Mouse (Mus musculus): Measurements from ENCODE around the gene Gm49393. TPM values are rescaled to one million over a fixed set of nuclear protein-coding genes. Genes with fewer than 3 reads are reported as not detected.

The Gm49393 gene
- polyA plus RNA-seq, 1 experiment from 2014 or later: not detected

GRCm38 (mm10) chr13:60820486-60821175 lies 114.8 kb downstream of the Gm49393 start:
- H3K27me3 ChIP-seq (ENCODE audit: control insufficient read depth, insufficient read depth, low read length): no peaks in the 10 kb centered on the region
- DNase-seq (ENCODE audit: low spot score, missing footprints): no peak
- H3K36me3 ChIP-seq (ENCODE audit: control insufficient read depth, insufficient read depth, low read length): no peaks in the 10 kb centered on the region
- no peak overlapping the region for H3K9ac ChIP-seq (ENCODE audit: low read length)
- H3K4me2 ChIP-seq: no peak overlapping the region
- H3K4me3 ChIP-seq (ENCODE audit: low read depth, low read length): no peak overlapping the region
- no peaks in the 10 kb centered on the region for H3K9me3 ChIP-seq (ENCODE audit: control insufficient read depth, low read length)
- ATAC-seq (ENCODE audit: low FRiP score): no peak
- WGBS: 71% methylated on average over 3 of the region's 3 CpGs
- H3K27ac ChIP-seq (ENCODE audit: low read depth, low read length): no peak overlapping the region
- H3K4me1 ChIP-seq (ENCODE audit: control insufficient read depth, insufficient read depth, low read length): no peaks in the 10 kb centered on the region

GRCm38 (mm10) chr13:60819469-60819868 lies 115.9 kb downstream of the Gm49393 start:
- Histone ChIP-seq H3K9ac (ENCODE audit: low read length) (no peak overlapping the region), H3K4me2 (no peak overlapping the region), H3K9me3 (ENCODE audit: control insufficient read depth, low read length) (no peaks in the 10 kb centered on the region), H3K27me3 (ENCODE audit: control insufficient read depth, insufficient read depth, low read length) (no peaks in the 10 kb centered on the region), H3K4me3 (ENCODE audit: low read depth, low read length) (no peak overlapping the region), H3K27ac (ENCODE audit: low read depth, low read length) (no peak overlapping the region), H3K4me1 (ENCODE audit: control insufficient read depth, insufficient read depth, low read length) (no peaks in the 10 kb centered on the region), H3K36me3 (ENCODE audit: control insufficient read depth, insufficient read depth, low read length) (no peaks in the 10 kb centered on the region)
- 14% methylated on average over 7 of the region's 7 CpGs for WGBS
- DNase-seq (ENCODE audit: low spot score, missing footprints): peak; percentile 93
- ATAC-seq (ENCODE audit: low FRiP score): no peak

GRCm38 (mm10) chr13:60813722-60814121 lies 121.7 kb downstream of the Gm49393 start:
- H3K27me3 ChIP-seq (ENCODE audit: control insufficient read depth, insufficient read depth, low read length): no peaks in the 10 kb centered on the region
- no peaks in the 10 kb centered on the region for H3K9me3 ChIP-seq (ENCODE audit: control insufficient read depth, low read length)
- H3K9ac ChIP-seq (ENCODE audit: low read length): no peak overlapping the region
- H3K4me3 ChIP-seq (ENCODE audit: low read depth, low read length): no peak overlapping the region
- ATAC-seq (ENCODE audit: low FRiP score): no peak
- H3K4me1 ChIP-seq (ENCODE audit: control insufficient read depth, insufficient read depth, low read length): no peaks in the 10 kb centered on the region
- H3K27ac ChIP-seq (ENCODE audit: low read depth, low read length): no peak overlapping the region
- no peaks in the 10 kb centered on the region for H3K36me3 ChIP-seq (ENCODE audit: control insufficient read depth, insufficient read depth, low read length)
- no peak for DNase-seq (ENCODE audit: low spot score, missing footprints)
- H3K4me2 ChIP-seq: no peak overlapping the region
- 70% methylated on average over 1 of the region's 1 CpGs for WGBS

- ATAC-seq (ENCODE audit: low FRiP score): no peak
- H3K9ac ChIP-seq (ENCODE audit: low read length): no peak overlapping the region
- 86% methylated on average over 6 of the region's 6 CpGs for WGBS
Observed at GRCm38 (mm10) chr13:60812768-60813167, 122.6 kb downstream of the Gm49393 start.

GRCm38 (mm10) chr13:60809690-60810089 lies 125.7 kb downstream of the Gm49393 start:
- H3K4me3 ChIP-seq (ENCODE audit: low read depth, low read length): no peak overlapping the region
- no peaks in the 10 kb centered on the region for H3K4me1 ChIP-seq (ENCODE audit: control insufficient read depth, insufficient read depth, low read length)
- H3K4me2 ChIP-seq: no peak overlapping the region
- H3K27me3 ChIP-seq (ENCODE audit: control insufficient read depth, insufficient read depth, low read length): no peaks in the 10 kb centered on the region
- H3K27ac ChIP-seq (ENCODE audit: low read depth, low read length): no peak overlapping the region
- H3K9me3 ChIP-seq (ENCODE audit: control insufficient read depth, low read length): no peaks in the 10 kb centered on the region
- no peaks in the 10 kb centered on the region for H3K36me3 ChIP-seq (ENCODE audit: control insufficient read depth, insufficient read depth, low read length)
- WGBS: 82% methylated on average over 2 of the region's 2 CpGs
- DNase-seq (ENCODE audit: low spot score, missing footprints): no peak
- ATAC-seq (ENCODE audit: low FRiP score): no peak
- no peak overlapping the region for H3K9ac ChIP-seq (ENCODE audit: low read length)

More at GRCm38 (mm10) chr13:60812768-60813167, 122.6 kb downstream of the Gm49393 start:
- H3K9me3 ChIP-seq (ENCODE audit: control insufficient read depth, low read length): no peaks in the 10 kb centered on the region
- H3K4me1 ChIP-seq (ENCODE audit: control insufficient read depth, insufficient read depth, low read length): no peaks in the 10 kb centered on the region
- H3K27ac ChIP-seq (ENCODE audit: low read depth, low read length): no peak overlapping the region
- H3K4me2 ChIP-seq: no peak overlapping the region
- H3K27me3 ChIP-seq (ENCODE audit: control insufficient read depth, insufficient read depth, low read length): no peaks in the 10 kb centered on the region
- H3K4me3 ChIP-seq (ENCODE audit: low read depth, low read length): no peak overlapping the region
- no peak for DNase-seq (ENCODE audit: low spot score, missing footprints)
- H3K36me3 ChIP-seq (ENCODE audit: control insufficient read depth, insufficient read depth, low read length): no peaks in the 10 kb centered on the region

Other genes starting within 250 kb of the Gm49393 start
- gene BC051665, start 149.2 kb downstream of the Gm49393 start, polyA plus RNA-seq (2014; fragmentation: Nextera tagmentation; extraction: Ambion mirVana): not detected in 2 replicates
- gene Ctsll3, start 132.7 kb downstream of the Gm49393 start, polyA plus RNA-seq (2014; fragmentation: Nextera tagmentation; extraction: Ambion mirVana): not detected in 2 replicates
- not detected in 2 replicates for gene 4930486L24Rik, start 71.1 kb downstream of the Gm49393 start, polyA plus RNA-seq (2014; fragmentation: Nextera tagmentation; extraction: Ambion mirVana)
- 0.16 TPM in 1 of 2 replicates, not detected in the other for gene Gm49392, start 38.7 kb downstream of the Gm49393 start, polyA plus RNA-seq (2014; fragmentation: Nextera tagmentation; extraction: Ambion mirVana)
- 2.2 and 2.3 TPM in 2 replicates for gene Ctla2b, start 38.1 kb downstream of the Gm49393 start, polyA plus RNA-seq (2014; fragmentation: Nextera tagmentation; extraction: Ambion mirVana)
- gene Tpbpb, start 30.7 kb downstream of the Gm49393 start, polyA plus RNA-seq (2014; fragmentation: Nextera tagmentation; extraction: Ambion mirVana): not detected in 2 replicates
- 0.76 and 1.7 TPM in 2 replicates for gene Gm49391, start 981 bp upstream of the Gm49393 start, polyA plus RNA-seq (2014; fragmentation: Nextera tagmentation; extraction: Ambion mirVana)
- 14.6 and 17.7 TPM in 2 replicates for gene Ctla2a, start 1.0 kb upstream of the Gm49393 start, polyA plus RNA-seq (2014; fragmentation: Nextera tagmentation; extraction: Ambion mirVana)
- gene Tpbpa, start 6.4 kb upstream of the Gm49393 start, polyA plus RNA-seq (2014; fragmentation: Nextera tagmentation; extraction: Ambion mirVana): not detected in 2 replicates
- not detected in 2 replicates for gene Ctsj, start 70.4 kb upstream of the Gm49393 start, polyA plus RNA-seq (2014; fragmentation: Nextera tagmentation; extraction: Ambion mirVana)
- not detected in 2 replicates for gene Ctsq, start 105.0 kb upstream of the Gm49393 start, polyA plus RNA-seq (2014; fragmentation: Nextera tagmentation; extraction: Ambion mirVana)
- gene Ctsr, start 228.7 kb upstream of the Gm49393 start, polyA plus RNA-seq (2014; fragmentation: Nextera tagmentation; extraction: Ambion mirVana): not detected in 2 replicates

Measured in midbrain, embryonic 11.5 days (tissue).